Mouse (Mus musculus) limb, embryonic 11.5 days (tissue): ENCODE measurements around the gene Kif22. TPM values are rescaled to one million over a fixed set of nuclear protein-coding genes. Genes with fewer than 3 reads are reported as not detected.

Source experiments
- ATAC-seq: fragments of 200-750 bp; cut with Nextera tagmentation; 2 replicates; pipeline ENCODE4 v1.8.0; 2017; ENCODE audit warnings: low read depth; ENCODE audit not compliant: insufficient number of reproducible peaks, low FRiP score, low TSS enrichment
- DNase-seq: peaks from one replicate; pipeline ENCODE4 v3.0.0-alpha.2; 2015; ENCODE audit warnings: low spot score
- H3K27ac ChIP-seq: fragments of 300-500 bp; sonication (generic); replicated peaks from 2 replicates; pipeline ENCODE4 v1.5.1; 2014; ENCODE audit warnings: low read depth, mild to moderate bottlenecking, low read length
- H3K27me3 ChIP-seq: fragments of 300-500 bp; sonication (generic); 2 replicates; pipeline ENCODE4 v1.6.1; 2014; ENCODE audit warnings: mild to moderate bottlenecking, low read length, mixed read lengths; ENCODE audit not compliant: control insufficient read depth, insufficient read depth
- H3K36me3 ChIP-seq: fragments of 300-500 bp; sonication (generic); 2 replicates; pipeline ENCODE4 v1.6.1; 2014; ENCODE audit warnings: mild to moderate bottlenecking, low read length, moderate library complexity, mixed read lengths; ENCODE audit not compliant: control insufficient read depth, insufficient read depth
- H3K4me1 ChIP-seq: fragments of 300-500 bp; sonication (generic); 2 replicates; pipeline ENCODE4 v1.6.1; 2014; ENCODE audit warnings: low read length, mixed read lengths; ENCODE audit not compliant: control insufficient read depth, insufficient read depth
- H3K4me2 ChIP-seq: fragments of 300-500 bp; sonication (generic); 2 replicates; pipeline ENCODE4 v1.6.1; 2014; ENCODE audit warnings: low read depth, mild to moderate bottlenecking, moderate library complexity; ENCODE audit not compliant: severe bottlenecking
- H3K4me3 ChIP-seq: fragments of 300-500 bp; sonication (generic); 2 replicates; pipeline ENCODE4 v1.5.1; 2014; ENCODE audit warnings: low read depth, low read length
- H3K9ac ChIP-seq: fragments of 300-500 bp; sonication (generic); 2 replicates; pipeline ENCODE4 v1.6.1; 2014; ENCODE audit warnings: mild to moderate bottlenecking, low read length
- H3K9me3 ChIP-seq: fragments of 300-500 bp; sonication (generic); 2 replicates; pipeline ENCODE4 v1.6.1; 2016; ENCODE audit warnings: low read length; ENCODE audit not compliant: control insufficient read depth
- WGBS: fragments of 180-500 bp; shearing (Covaris S2); extraction: QIAGEN DNeasy Blood & Tissue Kit; methylation state at CpG from one replicate; pipeline ENCODE4 v1.1.7; 2014; 5-methylcytosine and 5-hydroxymethylcytosine counted together
- microRNA-seq: library from miRNA; unstranded; fragments of <30 nt; microRNA quantifications from one replicate; pipeline ENCODE4, GENCODE M21; 2016
- polyA plus RNA-seq: library from polyadenylated mRNA; unstranded; fragments of >200 nt; fragmentation: Nextera tagmentation; extraction: Ambion mirVana; gene quantifications from 2 replicates; pipeline ENCODE4 v1.2.1, GENCODE M21; 2014

The Kif22 gene
- polyA plus RNA-seq, 1 experiment from 2014 or later = 196 TPM

- H3K9me3 ChIP-seq = no peaks in the 10 kb centered on the region
- H3K36me3 ChIP-seq = peaks cover 17% of the 10 kb centered on the region; the same call in 1 of the 2 replicates
- H3K4me3 ChIP-seq = no peak overlapping the region
- H3K4me2 ChIP-seq = no peak overlapping the region
- ATAC-seq (no peak), DNase-seq (no peak)
- H3K4me1 ChIP-seq = no peaks in the 10 kb centered on the region; the same call in 1 of the 2 replicates
- H3K27me3 ChIP-seq = no peaks in the 10 kb centered on the region
- WGBS = 94% methylated on average over 6 of the region's 6 CpGs
- H3K9ac ChIP-seq = no peak overlapping the region
- no peak overlapping the region for H3K27ac ChIP-seq
Measured at GRCm38 (mm10) chr7:126978841-126979240, 63.4 kb downstream of the Kif22 start.

Small RNA genes lying within 50 kb of the gene (microRNA-seq; reads per million reads assigned to microRNA genes)
- not detected for gene Gm44343

Other genes starting within 250 kb of the Kif22 start
- gene Ppp4c, start 250.0 kb downstream of the Kif22 start, polyA plus RNA-seq = 400 and 426 TPM in 2 replicates
- gene Fam57b, start 244.8 kb downstream of the Kif22 start, polyA plus RNA-seq = not detected in 2 replicates
- gene 4930451I11Rik, start 210.8 kb downstream of the Kif22 start, polyA plus RNA-seq = not detected in 2 replicates
- 0.85 and 1.5 TPM in 2 replicates for gene Doc2a, start 195.1 kb downstream of the Kif22 start, polyA plus RNA-seq
- gene Hirip3, start 180.5 kb downstream of the Kif22 start, polyA plus RNA-seq = 25.9 and 29.4 TPM in 2 replicates
- 117 and 118 TPM in 2 replicates for gene Ino80e, start 180.1 kb downstream of the Kif22 start, polyA plus RNA-seq
- 30.4 and 31.6 TPM in 2 replicates for gene Taok2, start 157.8 kb downstream of the Kif22 start, polyA plus RNA-seq
- gene Tmem219, start 119.6 kb downstream of the Kif22 start, polyA plus RNA-seq = 14.1 and 16.5 TPM in 2 replicates
- gene Kctd13, start 113.6 kb downstream of the Kif22 start, polyA plus RNA-seq = 16.7 and 17.5 TPM in 2 replicates
- gene Asphd1, start 92.9 kb downstream of the Kif22 start, polyA plus RNA-seq = 0.32 TPM in 1 of 2 replicates, not detected in the other
- gene Sez6l2, start 91.9 kb downstream of the Kif22 start, polyA plus RNA-seq = 0.16 and 0.26 TPM in 2 replicates
- 63.7 and 68.7 TPM in 2 replicates for gene Cdipt, start 66.6 kb downstream of the Kif22 start, polyA plus RNA-seq
- 1.2 and 1.5 TPM in 2 replicates for gene Cdiptos, start 66.4 kb downstream of the Kif22 start, polyA plus RNA-seq
- 2.3 and 3.0 TPM in 2 replicates for gene Mvp, start 27.9 kb downstream of the Kif22 start, polyA plus RNA-seq
- gene Pagr1b, start 26.0 kb downstream of the Kif22 start, polyA plus RNA-seq = not detected in 2 replicates
- 59.5 and 88.7 TPM in 2 replicates for gene Pagr1a, start 25.1 kb downstream of the Kif22 start, polyA plus RNA-seq
- gene Gm42742, start 21.4 kb downstream of the Kif22 start, polyA plus RNA-seq = 26.2 and 66.8 TPM in 2 replicates
- 7.7 and 9.2 TPM in 2 replicates for gene Prrt2, start 21.3 kb downstream of the Kif22 start, polyA plus RNA-seq
- 84.8 TPM in 2 replicates for gene Maz, start 15.4 kb downstream of the Kif22 start, polyA plus RNA-seq
- gene Zg16, start 44.9 kb upstream of the Kif22 start, polyA plus RNA-seq = not detected in 2 replicates
- gene AI467606, start 48.9 kb upstream of the Kif22 start, polyA plus RNA-seq = 1.7 TPM in 2 replicates
- 1.3 and 1.6 TPM in 2 replicates for gene Qprt, start 79.8 kb upstream of the Kif22 start, polyA plus RNA-seq
- 0.05 and 0.20 TPM in 2 replicates for gene Spn, start 95.4 kb upstream of the Kif22 start, polyA plus RNA-seq
- gene Cd2bp2, start 153.6 kb upstream of the Kif22 start, polyA plus RNA-seq = 77.0 and 83.7 TPM in 2 replicates
- 24.8 and 30.6 TPM in 2 replicates for gene Tbc1d10b, start 166.0 kb upstream of the Kif22 start, polyA plus RNA-seq
- 33.6 and 33.7 TPM in 2 replicates for gene Mylpf, start 166.4 kb upstream of the Kif22 start, polyA plus RNA-seq
- 24.2 and 29.1 TPM in 2 replicates for gene Zfp553, start 190.6 kb upstream of the Kif22 start, polyA plus RNA-seq
- 23.1 and 29.3 TPM in 2 replicates for gene Sept1, start 190.7 kb upstream of the Kif22 start, polyA plus RNA-seq
- 65.6 and 69.0 TPM in 2 replicates for gene Zfp771, start 201.8 kb upstream of the Kif22 start, polyA plus RNA-seq
- 290 and 292 TPM in 2 replicates for gene Dctpp1, start 218.2 kb upstream of the Kif22 start, polyA plus RNA-seq
- gene Sephs2, start 231.6 kb upstream of the Kif22 start, polyA plus RNA-seq = 94.5 and 104 TPM in 2 replicates